Mouse (Mus musculus): ENCODE measurements around the gene Spata6. TPM values are rescaled to one million over a fixed set of nuclear protein-coding genes. Genes with fewer than 3 reads are reported as not detected.

Spata6 gene
- 7.5 and 10.8 TPM in 2 replicates for polyA plus RNA-seq (2015; fragmentation: Nextera tagmentation; extraction: Ambion mirVana)

DNA sequence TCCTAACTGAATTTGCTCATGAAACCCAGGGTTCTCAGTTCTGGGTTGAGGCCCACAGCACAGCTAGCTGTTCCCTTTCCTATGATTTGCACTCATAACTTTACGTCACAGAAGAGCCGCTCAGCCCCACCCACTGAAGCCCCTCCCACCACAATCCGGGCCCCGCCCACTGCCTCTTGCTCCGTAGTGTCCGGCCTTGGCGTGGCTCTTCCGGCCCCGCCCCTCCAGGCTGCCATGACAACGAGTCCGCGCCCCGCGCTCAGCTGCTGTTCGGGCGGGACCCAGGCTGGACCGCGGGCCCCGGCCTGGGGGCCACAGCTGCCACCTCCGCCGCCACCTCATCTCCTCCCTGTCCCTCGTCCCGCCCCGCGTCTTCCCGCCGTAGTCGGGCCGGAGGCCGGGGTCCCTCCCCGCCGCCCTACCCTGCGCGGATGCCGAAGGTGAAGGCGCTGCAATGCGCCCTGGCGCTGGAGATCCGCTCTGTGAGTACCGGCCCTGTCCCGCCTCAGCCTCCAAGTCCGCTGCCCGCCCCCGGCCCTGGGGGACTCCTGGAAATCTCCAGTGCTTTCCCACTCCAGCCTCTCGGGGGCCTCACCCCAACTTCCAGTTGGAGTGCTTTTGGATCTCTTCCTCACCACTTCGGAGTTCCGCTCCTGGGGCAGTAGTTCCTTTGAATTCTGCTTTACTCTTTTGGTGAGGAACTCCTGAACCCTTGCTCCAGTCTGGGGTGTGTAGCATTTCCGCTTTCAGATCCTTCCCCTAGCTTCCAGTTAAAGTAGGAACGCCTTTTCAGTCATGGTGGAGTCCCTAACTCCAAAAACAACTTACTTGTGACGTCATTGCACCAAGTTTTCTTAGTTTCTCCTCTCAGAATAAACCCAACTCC lies at the start of gene Spata6:
TSS of gene Spata6 (plus strand) at position 209 of the 886 bp plus-strand sequence.
- peaks cover 11% of the 10 kb centered on the region for H3K4me1 ChIP-seq (replicated peaks; ENCODE audit: control insufficient read depth, insufficient read depth, low read length)
- WGBS = under 1% methylated on average over 49 of the region's 50 CpGs
- ATAC-seq = peak; percentile 91
- peak within 1 kb of the TSS; percentile 37; the same call in 1 of the 2 replicates for H3K27ac ChIP-seq (ENCODE audit: low read length)
- H3K9ac ChIP-seq (replicated peaks; ENCODE audit: low read depth, low read length) = peak within 1 kb of the TSS; percentile 65
- H3K4me2 ChIP-seq (ENCODE audit: low read length) = peak within 1 kb of the TSS; percentile 90
- no peaks in the 10 kb centered on the region for H3K36me3 ChIP-seq (ENCODE audit: control insufficient read depth, insufficient read depth)
- no peaks in the 10 kb centered on the region for H3K27me3 ChIP-seq (replicated peaks; ENCODE audit: control insufficient read depth, insufficient read depth, low read length)
- no peaks in the 10 kb centered on the region for H3K9me3 ChIP-seq (ENCODE audit: control insufficient read depth, low read length)
- peak within 1 kb of the TSS; percentile 62 for H3K4me3 ChIP-seq (replicated peaks; ENCODE audit: low read length)

DNA sequence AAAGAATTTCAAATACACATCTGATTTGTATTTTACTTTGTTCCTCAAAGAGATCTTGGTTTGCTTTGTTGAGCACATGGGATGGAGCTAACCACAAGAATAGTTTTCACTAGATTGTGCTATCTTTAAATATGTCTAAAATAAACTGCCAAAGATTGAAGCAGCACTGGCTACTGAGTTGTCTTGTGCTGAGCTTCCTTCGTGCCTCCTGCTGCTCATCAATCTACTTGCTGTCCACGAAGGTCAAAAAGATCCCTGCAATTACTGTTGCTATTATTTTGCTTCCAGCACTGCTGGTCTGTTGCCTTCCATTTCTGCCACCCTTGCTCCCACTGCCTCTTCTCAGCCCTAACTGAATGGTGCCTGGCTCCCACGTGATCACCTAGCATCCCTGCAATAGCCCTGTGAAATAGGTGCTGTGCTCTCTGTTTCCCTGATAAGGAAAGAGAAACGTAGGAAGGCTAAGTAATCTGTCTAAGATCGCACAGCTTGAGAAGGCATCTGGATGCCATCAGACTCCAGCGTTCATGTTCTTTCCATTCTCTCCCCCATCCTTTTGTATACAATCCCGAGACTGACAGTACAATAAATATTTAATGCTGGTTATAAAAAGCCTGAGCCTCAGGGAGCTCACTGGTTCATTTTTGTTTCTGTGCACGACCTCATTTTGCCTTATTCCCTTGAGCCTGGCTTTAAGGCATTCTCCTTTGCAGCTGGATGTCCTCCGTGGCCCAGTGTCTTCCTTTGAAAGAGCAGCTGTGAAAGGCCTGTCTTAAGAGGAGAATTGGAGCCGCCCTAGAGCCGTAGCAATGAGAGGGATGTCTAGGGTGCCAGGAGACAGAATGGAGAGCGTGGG lies 49.0 kb upstream of the Spata6 start:
- Histone ChIP-seq H3K9ac (replicated peaks; ENCODE audit: low read depth, low read length) (no peak overlapping the region), H3K4me2 (ENCODE audit: low read length) (0 out of 2 replicates have a peak overlapping the region, but pooled peaks have one; percentile 11), H3K27me3 (replicated peaks; ENCODE audit: control insufficient read depth, insufficient read depth, low read length) (peaks cover 6% of the 10 kb centered on the region; the same call in 1 of the 2 replicates), H3K27ac (ENCODE audit: low read length) (no peak overlapping the region), H3K4me1 (replicated peaks; ENCODE audit: control insufficient read depth, insufficient read depth, low read length) (peaks cover 13% of the 10 kb centered on the region), H3K36me3 (ENCODE audit: control insufficient read depth, insufficient read depth) (no peaks in the 10 kb centered on the region), H3K9me3 (ENCODE audit: control insufficient read depth, low read length) (no peaks in the 10 kb centered on the region), H3K4me3 (replicated peaks; ENCODE audit: low read length) (no peak overlapping the region)
- 33% methylated on average over 12 of the region's 12 CpGs for WGBS
- ATAC-seq = peak; percentile 43

DNA sequence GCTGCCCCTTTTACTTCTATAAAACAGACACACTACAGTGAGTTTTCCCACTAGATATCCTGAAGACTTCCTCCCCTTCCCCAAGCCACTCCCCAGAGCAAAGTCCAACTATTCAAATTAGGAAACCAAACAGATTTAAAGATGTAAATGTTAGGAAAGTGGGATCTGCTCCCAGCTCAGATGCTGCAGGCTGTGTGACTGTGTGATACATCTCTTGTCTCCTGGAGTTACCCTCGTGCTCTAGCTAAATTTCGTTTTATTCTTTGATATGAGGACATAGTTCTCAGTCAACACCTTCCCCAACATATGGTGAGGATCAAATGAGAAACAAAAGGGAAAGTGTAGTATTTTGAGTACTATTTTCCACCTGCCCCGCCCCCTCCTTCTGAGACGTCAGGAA lies 48.3 kb upstream of the Spata6 start:
- peak; percentile 29; the same call in 1 of the 2 replicates for ATAC-seq
- no peak overlapping the region for H3K27ac ChIP-seq (ENCODE audit: low read length)

DNA sequence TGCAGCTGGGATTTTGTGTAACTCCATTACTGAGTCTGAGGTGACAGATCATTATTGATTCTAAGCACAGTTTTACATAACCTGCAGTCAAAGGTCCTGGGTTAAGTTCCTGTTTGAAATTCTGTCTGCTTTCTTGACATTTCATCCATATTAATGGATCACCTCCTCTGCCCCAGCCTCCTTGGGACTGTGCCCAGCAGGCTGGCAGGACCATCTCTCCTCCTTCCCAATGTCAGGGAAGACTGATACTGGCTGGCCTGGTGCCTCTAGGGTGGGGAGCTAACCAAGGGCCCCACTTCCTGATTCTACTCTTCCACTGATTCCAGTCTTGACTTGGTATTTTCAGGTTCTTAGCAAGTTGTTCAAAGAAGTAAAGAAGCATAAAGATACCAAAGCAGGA lies 45.9 kb upstream of the Spata6 start:
- no peak overlapping the region for H3K4me3 ChIP-seq (replicated peaks; ENCODE audit: low read length)
- no peaks in the 10 kb centered on the region for H3K9me3 ChIP-seq (ENCODE audit: control insufficient read depth, low read length)
- H3K36me3 ChIP-seq (ENCODE audit: control insufficient read depth, insufficient read depth) = no peaks in the 10 kb centered on the region
- H3K4me2 ChIP-seq (ENCODE audit: low read length) = no peak overlapping the region
- peaks cover 5% of the 10 kb centered on the region; the same call in 1 of the 2 replicates for H3K27me3 ChIP-seq (replicated peaks; ENCODE audit: control insufficient read depth, insufficient read depth, low read length)
- H3K4me1 ChIP-seq (replicated peaks; ENCODE audit: control insufficient read depth, insufficient read depth, low read length) = peaks cover 13% of the 10 kb centered on the region
- ATAC-seq = no peak
- no peak overlapping the region for H3K9ac ChIP-seq (replicated peaks; ENCODE audit: low read depth, low read length)
- no peak overlapping the region for H3K27ac ChIP-seq (ENCODE audit: low read length)

More for the DNA sequence above, 48.3 kb upstream of the Spata6 start:
- H3K9ac ChIP-seq (replicated peaks; ENCODE audit: low read depth, low read length) = no peak overlapping the region
- H3K4me3 ChIP-seq (replicated peaks; ENCODE audit: low read length) = no peak overlapping the region
- WGBS = 59% methylated on average over 4 of the region's 4 CpGs
- no peaks in the 10 kb centered on the region for H3K9me3 ChIP-seq (ENCODE audit: control insufficient read depth, low read length)
- no peak overlapping the region for H3K4me2 ChIP-seq (ENCODE audit: low read length)
- H3K27me3 ChIP-seq (replicated peaks; ENCODE audit: control insufficient read depth, insufficient read depth, low read length) = peaks cover 7% of the 10 kb centered on the region; the same call in 1 of the 2 replicates
- no peaks in the 10 kb centered on the region for H3K36me3 ChIP-seq (ENCODE audit: control insufficient read depth, insufficient read depth)
- H3K4me1 ChIP-seq (replicated peaks; ENCODE audit: control insufficient read depth, insufficient read depth, low read length) = peaks cover 13% of the 10 kb centered on the region

DNA sequence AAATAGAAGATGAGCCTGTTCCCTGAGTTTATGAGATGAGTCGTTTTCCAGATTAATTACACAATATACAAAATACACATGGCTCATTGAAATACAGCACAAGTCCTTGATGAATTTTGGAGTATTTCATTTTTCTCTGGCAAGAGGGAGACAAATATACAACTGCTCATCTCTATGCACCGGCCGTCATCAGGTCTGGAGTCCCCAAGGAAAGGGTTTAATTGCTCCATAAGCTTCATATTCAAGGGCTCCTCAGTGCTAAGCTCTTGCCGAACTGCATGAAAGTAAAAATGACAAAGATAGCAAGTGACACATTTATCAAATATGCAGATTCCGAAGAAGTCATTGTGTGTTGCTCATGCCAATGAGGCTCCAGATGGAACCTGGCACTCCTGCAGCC lies 37.9 kb upstream of the Spata6 start:
- H3K4me1 ChIP-seq (replicated peaks; ENCODE audit: control insufficient read depth, insufficient read depth, low read length) = peaks cover 13% of the 10 kb centered on the region
- no peak overlapping the region for H3K9ac ChIP-seq (replicated peaks; ENCODE audit: low read depth, low read length)
- 0 out of 2 replicates have a peak, but pooled peaks cover 3% of the 10 kb centered on the region for H3K27me3 ChIP-seq (replicated peaks; ENCODE audit: control insufficient read depth, insufficient read depth, low read length)
- H3K27ac ChIP-seq (ENCODE audit: low read length) = no peak overlapping the region
- ATAC-seq = no peak
- no peak overlapping the region for H3K4me2 ChIP-seq (ENCODE audit: low read length)
- H3K36me3 ChIP-seq (ENCODE audit: control insufficient read depth, insufficient read depth) = no peaks in the 10 kb centered on the region
- no peak overlapping the region for H3K4me3 ChIP-seq (replicated peaks; ENCODE audit: low read length)
- 79% methylated on average over 5 of the region's 5 CpGs for WGBS
- H3K9me3 ChIP-seq (ENCODE audit: control insufficient read depth, low read length) = no peaks in the 10 kb centered on the region

DNA sequence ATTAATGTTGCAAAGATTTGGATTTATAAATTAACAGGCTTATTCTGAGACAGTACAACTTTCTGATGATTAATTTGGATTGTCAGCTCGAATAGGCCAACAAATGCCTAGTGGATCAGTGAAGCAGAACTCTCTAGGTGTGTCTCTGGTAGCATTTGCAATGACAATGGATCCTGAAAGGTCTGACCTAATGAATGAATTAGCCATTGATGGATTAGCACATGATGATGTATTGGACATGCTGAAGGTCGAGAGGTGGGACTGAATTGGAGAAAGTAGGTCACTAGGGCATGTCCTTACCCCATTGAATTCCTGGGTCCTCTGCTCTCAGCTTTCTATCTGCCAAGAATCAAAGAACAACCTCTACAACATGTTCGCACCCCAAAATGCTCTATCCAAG lies 37.0 kb upstream of the Spata6 start:
- peaks cover 16% of the 10 kb centered on the region for H3K4me1 ChIP-seq (replicated peaks; ENCODE audit: control insufficient read depth, insufficient read depth, low read length)
- 88% methylated on average over 3 of the region's 3 CpGs for WGBS
- H3K4me2 ChIP-seq (ENCODE audit: low read length) = no peak overlapping the region
- peaks cover 3% of the 10 kb centered on the region; the same call in 1 of the 2 replicates for H3K27me3 ChIP-seq (replicated peaks; ENCODE audit: control insufficient read depth, insufficient read depth, low read length)
- no peak for ATAC-seq
- H3K9me3 ChIP-seq (ENCODE audit: control insufficient read depth, low read length) = no peaks in the 10 kb centered on the region
- H3K27ac ChIP-seq (ENCODE audit: low read length) = no peak overlapping the region
- H3K36me3 ChIP-seq (ENCODE audit: control insufficient read depth, insufficient read depth) = no peaks in the 10 kb centered on the region
- no peak overlapping the region for H3K9ac ChIP-seq (replicated peaks; ENCODE audit: low read depth, low read length)
- no peak overlapping the region for H3K4me3 ChIP-seq (replicated peaks; ENCODE audit: low read length)

DNA sequence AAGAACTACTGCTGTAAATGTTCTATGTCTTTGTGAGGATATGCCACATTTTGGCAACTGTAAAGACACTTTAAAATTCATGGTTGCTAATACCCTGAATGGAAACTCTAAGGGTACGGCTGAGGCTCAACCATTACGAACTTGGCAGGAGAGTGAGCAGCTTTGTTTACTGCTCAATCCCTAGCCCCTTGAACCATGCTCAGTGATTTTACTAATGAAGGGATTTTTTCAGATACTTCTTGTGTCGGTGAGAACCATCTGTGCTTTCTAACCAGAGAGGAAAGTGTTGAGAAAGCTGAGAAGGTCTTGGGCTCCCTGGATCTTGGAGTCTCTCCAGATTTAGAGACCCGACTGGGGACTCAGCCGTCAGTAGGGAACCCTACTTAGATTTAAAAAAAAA lies 35.9 kb upstream of the Spata6 start:
- Histone ChIP-seq H3K4me3 (replicated peaks; ENCODE audit: low read length) (no peak overlapping the region), H3K36me3 (ENCODE audit: control insufficient read depth, insufficient read depth) (no peaks in the 10 kb centered on the region), H3K27ac (ENCODE audit: low read length) (no peak overlapping the region), H3K9me3 (ENCODE audit: control insufficient read depth, low read length) (no peaks in the 10 kb centered on the region), H3K27me3 (replicated peaks; ENCODE audit: control insufficient read depth, insufficient read depth, low read length) (peaks cover 8% of the 10 kb centered on the region), H3K4me2 (ENCODE audit: low read length) (no peak overlapping the region), H3K4me1 (replicated peaks; ENCODE audit: control insufficient read depth, insufficient read depth, low read length) (peaks cover 16% of the 10 kb centered on the region), H3K9ac (replicated peaks; ENCODE audit: low read depth, low read length) (no peak overlapping the region)
- 13% methylated on average over 5 of the region's 5 CpGs for WGBS
- peak; percentile 77 for ATAC-seq

DNA sequence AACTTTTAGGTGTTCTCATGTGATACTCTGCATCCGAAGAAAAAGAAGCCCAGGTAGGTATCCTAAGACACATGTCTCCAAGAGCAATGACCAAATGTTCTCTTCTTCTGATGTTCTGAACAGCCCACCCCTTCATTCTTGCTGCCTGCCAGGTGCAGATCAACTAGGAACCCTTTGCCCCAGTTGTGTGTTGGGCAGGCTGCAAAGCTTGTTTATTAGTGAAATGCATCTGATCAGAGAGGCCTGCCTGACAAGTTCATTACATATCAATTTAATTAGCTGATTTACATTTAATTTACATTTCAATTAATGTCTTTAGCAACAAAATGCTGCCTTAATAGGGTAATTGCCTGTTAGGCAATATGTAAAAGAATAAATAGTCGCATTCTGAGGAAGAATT lies 33.8 kb upstream of the Spata6 start:
- Histone ChIP-seq H3K36me3 (ENCODE audit: control insufficient read depth, insufficient read depth) (no peaks in the 10 kb centered on the region), H3K9ac (replicated peaks; ENCODE audit: low read depth, low read length) (no peak overlapping the region), H3K27ac (ENCODE audit: low read length) (no peak overlapping the region), H3K9me3 (ENCODE audit: control insufficient read depth, low read length) (no peaks in the 10 kb centered on the region), H3K4me2 (ENCODE audit: low read length) (no peak overlapping the region), H3K4me3 (replicated peaks; ENCODE audit: low read length) (no peak overlapping the region), H3K27me3 (replicated peaks; ENCODE audit: control insufficient read depth, insufficient read depth, low read length) (peaks cover 17% of the 10 kb centered on the region), H3K4me1 (replicated peaks; ENCODE audit: control insufficient read depth, insufficient read depth, low read length) (peaks cover 16% of the 10 kb centered on the region)
- peak; percentile 50 for ATAC-seq
- 37% methylated on average over 2 of the region's 2 CpGs for WGBS

DNA sequence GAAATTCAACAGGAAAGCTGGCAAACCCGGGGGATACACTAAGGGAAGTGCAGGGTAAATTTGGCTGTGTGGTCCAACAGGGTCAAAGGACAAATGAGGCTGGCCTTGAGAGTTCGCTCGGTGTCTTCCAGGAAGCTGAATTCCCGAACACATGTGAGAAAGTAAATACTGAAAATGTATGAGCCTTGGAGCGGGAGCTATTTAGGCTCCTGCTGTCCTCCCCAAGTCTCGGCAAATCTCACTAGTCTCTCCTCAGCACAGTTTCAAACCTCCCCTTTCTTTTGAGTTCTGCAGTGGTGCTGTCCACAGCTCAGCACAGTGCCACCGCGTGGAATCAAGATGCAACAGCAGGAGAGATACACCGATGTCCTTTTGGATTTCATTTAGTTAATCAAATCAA lies 32.8 kb upstream of the Spata6 start:
- Histone ChIP-seq H3K4me3 (replicated peaks; ENCODE audit: low read length) (no peak overlapping the region), H3K36me3 (ENCODE audit: control insufficient read depth, insufficient read depth) (no peaks in the 10 kb centered on the region), H3K4me1 (replicated peaks; ENCODE audit: control insufficient read depth, insufficient read depth, low read length) (peaks cover 16% of the 10 kb centered on the region), H3K4me2 (ENCODE audit: low read length) (peak overlapping the region; percentile 24; the same call in 1 of the 2 replicates), H3K9me3 (ENCODE audit: control insufficient read depth, low read length) (no peaks in the 10 kb centered on the region), H3K27me3 (replicated peaks; ENCODE audit: control insufficient read depth, insufficient read depth, low read length) (peaks cover 17% of the 10 kb centered on the region), H3K9ac (replicated peaks; ENCODE audit: low read depth, low read length) (no peak overlapping the region), H3K27ac (ENCODE audit: low read length) (no peak overlapping the region)
- 4% methylated on average over 9 of the region's 9 CpGs for WGBS
- ATAC-seq = peak; percentile 69
